In the genomic region with DNA sequence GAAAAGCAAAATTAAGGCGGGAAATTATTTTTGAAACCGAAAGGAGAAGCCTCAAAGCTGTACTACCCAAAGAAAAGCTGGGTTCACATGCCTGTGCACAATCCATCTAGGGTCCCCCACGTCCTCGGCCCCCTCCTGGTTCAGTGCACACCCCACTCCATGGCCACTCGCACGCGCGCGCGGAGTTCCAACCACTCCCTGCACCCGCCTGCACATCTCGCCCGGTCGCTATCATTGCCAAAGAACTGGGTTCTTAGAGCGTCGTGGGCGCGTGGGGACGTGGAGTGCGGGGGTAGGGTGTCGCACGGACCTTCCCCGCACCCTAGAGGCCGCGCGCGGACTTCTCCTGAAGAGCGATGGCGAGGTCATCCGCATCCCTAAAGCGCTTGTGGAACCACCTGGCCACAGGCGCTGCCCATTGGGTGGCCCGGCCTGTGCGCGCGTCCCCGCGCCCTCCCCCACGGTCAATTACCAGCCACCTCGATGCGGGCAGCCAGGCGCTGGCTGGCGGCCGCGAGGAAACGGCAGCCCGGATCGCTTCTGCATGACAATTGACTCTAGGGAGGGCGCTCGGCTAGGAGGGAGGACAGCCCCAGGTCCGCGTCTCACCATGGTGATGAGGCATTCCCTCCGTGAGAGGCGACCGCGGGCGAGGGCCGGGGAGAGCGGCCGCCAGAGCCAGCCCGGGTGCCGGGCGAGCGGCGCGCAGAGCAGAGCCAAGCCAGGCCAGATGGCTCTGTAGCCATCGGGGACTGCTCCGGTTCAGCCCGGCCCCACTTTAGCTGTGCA, we compare ENCODE assay signal across 8 mouse cellular contexts. TPM values are rescaled to one million over a fixed set of nuclear protein-coding genes. Genes with fewer than 3 reads are reported as not detected.
DNase-seq lines count a peak whose midpoint lies in the region; ATAC-seq and TF ChIP-seq lines count a peak whose summit lies in the region.

No protein-coding gene starts in this region.

- no peak overlapping the region for H3ac ChIP-seq in C2C12 (ENCODE audit: control insufficient read depth, insufficient read length, low read depth)

- no peaks in the 10 kb centered on the region for H3K9me3 ChIP-seq in kidney, postnatal 0 days (replicated peaks; ENCODE audit: low read length)
- no peaks in the 10 kb centered on the region for H3K9me3 ChIP-seq in liver, embryonic 15.5 days (replicated peaks)

- WGBS in kidney, postnatal 0 days: under 1% methylated on average over 68 of the region's 69 CpGs
- WGBS in liver, embryonic 15.5 days (ENCODE audit: insufficient replicate concordance): under 1% methylated on average over 69 of the region's 69 CpGs
- WGBS in olfactory bulb, adult 2 months: 3% methylated on average over 69 of the region's 69 CpGs

- H3K9ac ChIP-seq in kidney, postnatal 0 days (ENCODE audit: low read depth, low read length): peak overlapping the region; percentile 50
- H3K9ac ChIP-seq in liver, embryonic 15.5 days: peak overlapping the region; percentile 37; the same call in 1 of the 2 replicates

- no peak for TF ChIP-seq POLR2A in olfactory bulb, adult 2 months (IDR thresholded peaks at IDR 0.05; ENCODE audit: insufficient read depth, low read depth, low read length)

- peak; percentile 74 for ATAC-seq in kidney, postnatal 0 days (replicated peaks; ENCODE audit: low FRiP score, low read depth)
- peak; percentile 38 for ATAC-seq in liver, embryonic 15.5 days (ENCODE audit: insufficient read depth)

- no peaks in the 10 kb centered on the region for H3K79me2 ChIP-seq in C2C12 (ENCODE audit: control insufficient read depth, insufficient read depth)

- peaks cover 65% of the 10 kb centered on the region for H3K27me3 ChIP-seq in C2C12 (ENCODE audit: control insufficient read depth, insufficient read depth, insufficient read length)
- H3K27me3 ChIP-seq in kidney, postnatal 0 days (ENCODE audit: insufficient read depth, low read length): peaks cover 45% of the 10 kb centered on the region
- peaks cover 51% of the 10 kb centered on the region for H3K27me3 ChIP-seq in liver, embryonic 15.5 days

- peak overlapping the region; percentile 88 for H3K4me2 ChIP-seq in kidney, postnatal 0 days (ENCODE audit: low read length)
- H3K4me2 ChIP-seq in liver, embryonic 15.5 days: peak overlapping the region; percentile 93

- H3K4me3 ChIP-seq in C2C12 (ENCODE audit: insufficient read depth, poor library complexity, severe bottlenecking): peak overlapping the region; percentile 18
- peak overlapping the region; percentile 45 for H3K4me3 ChIP-seq in kidney, postnatal 0 days (replicated peaks; ENCODE audit: low read depth, low read length)
- peak overlapping the region; percentile 61 for H3K4me3 ChIP-seq in liver, embryonic 15.5 days (replicated peaks)
- H3K4me3 ChIP-seq in olfactory bulb, adult 2 months (ENCODE audit: insufficient read depth, low read depth, low read length): peak overlapping the region; percentile 34

- TF ChIP-seq CTCF in C2C12 (IDR thresholded peaks at IDR 0.05; ENCODE audit: control insufficient read depth, insufficient read depth, insufficient read length): no peak
- TF ChIP-seq CTCF in kidney, postnatal 0 days (IDR thresholded peaks at IDR 0.05; ENCODE audit: low read depth): no peak
- TF ChIP-seq CTCF in olfactory bulb, adult 2 months (IDR thresholded peaks at IDR 0.05; ENCODE audit: insufficient read depth, low read depth, low read length): no peak

- peak; percentile 85 for DNase-seq in ES-CJ7 (ENCODE audit: low read depth, low spot score)
- DNase-seq in embryo, embryonic 10.5 days (ENCODE audit: low spot score): peak; percentile 83
- DNase-seq in heart, adult 9 months (ENCODE audit: low spot score in 2 of 2): peak; percentile 13 to 31
- DNase-seq in kidney, postnatal 0 days (ENCODE audit: low spot score): peak; percentile 74
- no peak for DNase-seq in c-Kit-positive CD71-positive TER-119-positive erythroid progenitor cells, embryonic 14.5 days (ENCODE audit: low spot score)

- no peaks in the 10 kb centered on the region for H3K36me3 ChIP-seq in C2C12 (ENCODE audit: control insufficient read depth, insufficient read depth)
- no peaks in the 10 kb centered on the region for H3K36me3 ChIP-seq in kidney, postnatal 0 days (ENCODE audit: insufficient read depth, low read length)
- H3K36me3 ChIP-seq in liver, embryonic 15.5 days (replicated peaks): no peaks in the 10 kb centered on the region

- H3K4me1 ChIP-seq in kidney, postnatal 0 days (replicated peaks; ENCODE audit: insufficient read depth, low read length): peaks cover 8% of the 10 kb centered on the region
- peaks cover 63% of the 10 kb centered on the region for H3K4me1 ChIP-seq in liver, embryonic 15.5 days (replicated peaks)
- peaks cover 13% of the 10 kb centered on the region for H3K4me1 ChIP-seq in olfactory bulb, adult 2 months (ENCODE audit: control insufficient read depth, insufficient read depth, low read length)

- H3K27ac ChIP-seq in kidney, postnatal 0 days: no peak overlapping the region
- no peak overlapping the region for H3K27ac ChIP-seq in liver, embryonic 15.5 days (replicated peaks)
- H3K27ac ChIP-seq in olfactory bulb, adult 2 months (ENCODE audit: insufficient read depth, low read depth, low read length): no peak overlapping the region

- H3K79me3 ChIP-seq in C2C12 (ENCODE audit: low read depth): no peaks in the 10 kb centered on the region

TF ChIP-seq in C2C12, 6 proteins besides CTCF, POLR2A, EP300 and RAD21:
- TF ChIP-seq MYOD1 (IDR thresholded peaks at IDR 0.05; ENCODE audit: control insufficient read depth, insufficient read length, low read depth) (no peak), MYOG (IDR thresholded peaks at IDR 0.05; ENCODE audit: control insufficient read depth, extremely low read depth, insufficient read length) (no peak), USF1 (IDR thresholded peaks at IDR 0.05; ENCODE audit: low read depth) (no peak), MAX (IDR thresholded peaks at IDR 0.05) (no peak), FOSL1 (IDR thresholded peaks at IDR 0.05; ENCODE audit: insufficient read depth, low read length, poor library complexity, severe bottlenecking) (no peak), CEBPB (IDR thresholded peaks at IDR 0.05; ENCODE audit: low read depth) (no peak)

RNA-seq across cellular contexts. Expression of a gene that starts 12.4 kb away (rescaled TPM):
- 61.2 TPM for polyA plus RNA-seq in C2C12 (2012; fragmentation: generic; extraction: Trizol)
- polyA plus RNA-seq in kidney, postnatal 0 days (2015; fragmentation: Nextera tagmentation; extraction: Ambion mirVana): 60.8 and 62.1 TPM in 2 replicates
- polyA plus RNA-seq in liver, embryonic 15.5 days (2015; fragmentation: Nextera tagmentation; extraction: Ambion mirVana): 25.1 and 30.4 TPM in 2 replicates
- not detected in 2 replicates for polyA plus RNA-seq in olfactory bulb, adult 2 months (2012; ENCODE audit: insufficient read depth, insufficient read length, low replicate concordance, missing spikeins)
